Mouse (Mus musculus): Measurements from ENCODE around the gene Cox5a. TPM values are rescaled to one million over a fixed set of nuclear protein-coding genes. Genes with fewer than 3 reads are reported as not detected.

The Cox5a gene
- polyA plus RNA-seq, 1 experiment from 2014 or later = 833 TPM

DNA sequence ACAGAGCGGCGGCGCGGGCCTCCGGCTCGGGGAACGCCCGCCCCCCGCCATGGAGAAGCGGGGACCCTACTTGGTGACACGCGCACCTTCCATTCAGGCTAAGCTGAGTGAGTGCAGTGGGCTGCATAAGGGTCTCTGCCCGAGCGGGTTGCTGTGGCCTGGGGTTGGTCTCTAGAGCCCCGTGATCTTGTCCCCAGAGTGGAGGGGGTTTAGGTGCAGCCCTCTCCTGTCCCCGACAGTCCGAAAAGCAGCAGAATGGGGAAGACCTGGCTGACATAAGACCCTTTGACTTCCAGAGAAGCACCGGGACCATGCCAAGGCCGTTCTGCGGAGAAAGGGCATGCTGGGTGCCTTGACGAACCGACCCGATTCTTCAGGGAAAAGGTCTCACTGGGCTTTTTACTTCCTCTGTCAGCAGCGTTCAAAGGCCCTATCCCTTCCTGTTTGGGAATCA lies 16.7 kb downstream of the Cox5a start:
- H3K4me3 ChIP-seq (ENCODE audit: low read depth, low read length) = peak overlapping the region; percentile 95
- H3K27me3 ChIP-seq (ENCODE audit: control insufficient read depth, insufficient read depth, low read depth, low read length) = no peaks in the 10 kb centered on the region
- under 1% methylated on average over 21 of the region's 24 CpGs for WGBS
- peak overlapping the region; percentile 94 for H3K9ac ChIP-seq (ENCODE audit: low read depth, low read length)
- no peaks in the 10 kb centered on the region for H3K9me3 ChIP-seq (replicated peaks; ENCODE audit: control insufficient read depth, low read length, poor library complexity, severe bottlenecking)
- peak overlapping the region; percentile 81 for H3K4me2 ChIP-seq (ENCODE audit: low read length)
- H3K4me1 ChIP-seq (ENCODE audit: control insufficient read depth, insufficient read depth, low read length) = peaks cover 17% of the 10 kb centered on the region
- ATAC-seq = peak; percentile 74
- H3K36me3 ChIP-seq (ENCODE audit: control insufficient read depth, insufficient read depth, low read length) = peaks cover 15% of the 10 kb centered on the region; the same call in 1 of the 2 replicates
- H3K27ac ChIP-seq (ENCODE audit: low read length) = peak overlapping the region; percentile 93

DNA sequence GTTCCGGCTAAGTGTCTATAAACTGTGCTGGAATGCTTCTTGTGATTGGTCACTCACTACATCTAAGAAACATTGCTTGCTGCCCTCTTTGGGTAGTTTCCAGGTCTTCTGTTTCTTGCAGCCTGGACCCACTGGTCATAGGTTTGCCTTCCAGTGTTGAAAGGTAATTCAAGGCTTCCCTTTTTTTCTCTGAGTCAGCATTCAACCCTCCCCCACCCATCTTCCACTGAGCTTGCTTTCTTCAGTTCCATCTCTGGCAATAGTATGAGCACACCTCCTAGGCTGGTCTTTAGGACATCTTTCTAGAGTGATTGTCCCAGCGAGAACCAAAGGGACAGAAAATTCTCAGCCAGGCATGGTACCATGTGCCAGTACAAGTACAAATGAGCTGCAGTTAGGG lies 18.5 kb downstream of the Cox5a start:
- Histone ChIP-seq H3K36me3 (ENCODE audit: control insufficient read depth, insufficient read depth, low read length) (peaks cover 20% of the 10 kb centered on the region), H3K4me1 (ENCODE audit: control insufficient read depth, insufficient read depth, low read length) (peaks cover 17% of the 10 kb centered on the region), H3K27me3 (ENCODE audit: control insufficient read depth, insufficient read depth, low read depth, low read length) (no peaks in the 10 kb centered on the region), H3K4me2 (ENCODE audit: low read length) (no peak overlapping the region), H3K27ac (ENCODE audit: low read length) (no peak overlapping the region), H3K9ac (ENCODE audit: low read depth, low read length) (no peak overlapping the region), H3K9me3 (replicated peaks; ENCODE audit: control insufficient read depth, low read length, poor library complexity, severe bottlenecking) (no peaks in the 10 kb centered on the region), H3K4me3 (ENCODE audit: low read depth, low read length) (no peak overlapping the region)
- ATAC-seq = no peak
- 89% methylated on average over 2 of the region's 2 CpGs for WGBS

DNA sequence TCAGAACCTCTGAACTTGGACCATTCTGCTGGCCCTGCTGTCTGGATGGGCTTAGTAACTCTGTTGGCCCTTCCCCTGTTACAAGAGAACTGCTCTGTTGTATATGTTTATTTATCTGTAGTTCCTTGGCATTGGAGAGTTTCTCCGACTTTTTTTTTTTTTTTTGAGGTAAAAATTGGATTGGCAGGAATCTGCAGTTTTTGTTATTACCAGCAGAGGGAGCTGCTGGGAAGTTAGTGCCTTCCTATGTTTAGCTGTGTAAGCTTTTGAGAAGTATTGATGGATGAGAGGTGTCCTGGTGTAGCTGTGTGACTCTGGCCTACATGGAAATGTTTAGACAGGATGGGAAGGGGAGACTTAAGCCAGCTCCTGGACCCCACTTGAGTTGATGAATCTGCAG lies 20.2 kb downstream of the Cox5a start:
- WGBS = 5% methylated on average over 1 of the region's 1 CpGs
- no peaks in the 10 kb centered on the region for H3K9me3 ChIP-seq (replicated peaks; ENCODE audit: control insufficient read depth, low read length, poor library complexity, severe bottlenecking)
- no peaks in the 10 kb centered on the region for H3K27me3 ChIP-seq (ENCODE audit: control insufficient read depth, insufficient read depth, low read depth, low read length)
- H3K4me1 ChIP-seq (ENCODE audit: control insufficient read depth, insufficient read depth, low read length) = peaks cover 17% of the 10 kb centered on the region
- no peak overlapping the region for H3K4me2 ChIP-seq (ENCODE audit: low read length)
- peaks cover 25% of the 10 kb centered on the region for H3K36me3 ChIP-seq (ENCODE audit: control insufficient read depth, insufficient read depth, low read length)
- H3K9ac ChIP-seq (ENCODE audit: low read depth, low read length) = no peak overlapping the region
- no peak overlapping the region for H3K4me3 ChIP-seq (ENCODE audit: low read depth, low read length)
- H3K27ac ChIP-seq (ENCODE audit: low read length) = no peak overlapping the region
- ATAC-seq = no peak

DNA sequence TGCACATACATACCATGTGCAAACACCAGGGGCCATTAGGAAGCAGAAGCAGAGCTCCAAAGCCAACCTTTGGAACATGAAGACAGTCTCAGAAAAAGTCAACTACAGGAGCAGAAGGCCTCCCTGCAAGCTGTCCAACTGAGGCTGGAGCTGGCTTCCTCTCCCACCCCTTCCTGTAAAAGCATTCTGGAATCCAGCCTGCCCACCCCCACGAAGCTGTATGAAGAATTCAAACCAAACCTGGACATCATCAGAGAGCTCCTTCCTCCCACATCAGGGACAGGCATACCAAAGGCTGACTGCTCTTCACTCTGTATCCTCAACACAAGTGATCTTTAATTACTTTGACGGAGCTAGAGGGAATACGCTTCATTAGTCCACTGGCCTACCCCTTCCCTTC lies 22.9 kb downstream of the Cox5a start:
- ATAC-seq = no peak
- Histone ChIP-seq H3K4me1 (ENCODE audit: control insufficient read depth, insufficient read depth, low read length) (peaks cover 4% of the 10 kb centered on the region), H3K4me3 (ENCODE audit: low read depth, low read length) (no peak overlapping the region), H3K9me3 (replicated peaks; ENCODE audit: control insufficient read depth, low read length, poor library complexity, severe bottlenecking) (no peaks in the 10 kb centered on the region), H3K36me3 (ENCODE audit: control insufficient read depth, insufficient read depth, low read length) (peaks cover 25% of the 10 kb centered on the region), H3K27me3 (ENCODE audit: control insufficient read depth, insufficient read depth, low read depth, low read length) (no peaks in the 10 kb centered on the region), H3K27ac (ENCODE audit: low read length) (no peak overlapping the region), H3K9ac (ENCODE audit: low read depth, low read length) (no peak overlapping the region), H3K4me2 (ENCODE audit: low read length) (no peak overlapping the region)
- 86% methylated on average over 3 of the region's 3 CpGs for whole genome bisulfite sequencing

- 80% methylated on average over 5 of the region's 5 CpGs for WGBS
- no peak for ATAC-seq
- peaks cover 7% of the 10 kb centered on the region for H3K4me1 ChIP-seq (ENCODE audit: control insufficient read depth, insufficient read depth, low read length)
- no peak overlapping the region for H3K4me2 ChIP-seq (ENCODE audit: low read length)
- H3K36me3 ChIP-seq (ENCODE audit: control insufficient read depth, insufficient read depth, low read length) = peaks cover 16% of the 10 kb centered on the region
- H3K9me3 ChIP-seq (replicated peaks; ENCODE audit: control insufficient read depth, low read length, poor library complexity, severe bottlenecking) = no peaks in the 10 kb centered on the region
- no peak overlapping the region for H3K27ac ChIP-seq (ENCODE audit: low read length)
- H3K27me3 ChIP-seq (ENCODE audit: control insufficient read depth, insufficient read depth, low read depth, low read length) = no peaks in the 10 kb centered on the region
- H3K9ac ChIP-seq (ENCODE audit: low read depth, low read length) = no peak overlapping the region
- no peak overlapping the region for H3K4me3 ChIP-seq (ENCODE audit: low read depth, low read length)
These were observed 26.2 kb downstream of the Cox5a start for GRCm38 (mm10) chr9:57547287-57547686.

GRCm38 (mm10) chr9:57547869-57548268 lies 26.8 kb downstream of the Cox5a start:
- WGBS = 94% methylated on average over 11 of the region's 11 CpGs
- H3K36me3 ChIP-seq (ENCODE audit: control insufficient read depth, insufficient read depth, low read length) = peaks cover 11% of the 10 kb centered on the region

GRCm38 (mm10) chr9:57549186-57549585 lies 28.1 kb downstream of the Cox5a start:
- Histone ChIP-seq H3K9ac (ENCODE audit: low read depth, low read length) (no peak overlapping the region), H3K4me3 (ENCODE audit: low read depth, low read length) (no peak overlapping the region), H3K27ac (ENCODE audit: low read length) (no peak overlapping the region), H3K9me3 (replicated peaks; ENCODE audit: control insufficient read depth, low read length, poor library complexity, severe bottlenecking) (no peaks in the 10 kb centered on the region), H3K27me3 (ENCODE audit: control insufficient read depth, insufficient read depth, low read depth, low read length) (no peaks in the 10 kb centered on the region), H3K36me3 (ENCODE audit: control insufficient read depth, insufficient read depth, low read length) (peaks cover 7% of the 10 kb centered on the region), H3K4me1 (ENCODE audit: control insufficient read depth, insufficient read depth, low read length) (peaks cover 7% of the 10 kb centered on the region), H3K4me2 (ENCODE audit: low read length) (no peak overlapping the region)
- ATAC-seq = no peak
- 92% methylated on average over 4 of the region's 4 CpGs for WGBS

More at GRCm38 (mm10) chr9:57547869-57548268, 26.8 kb downstream of the Cox5a start:
- Histone ChIP-seq H3K4me3 (ENCODE audit: low read depth, low read length) (no peak overlapping the region), H3K27ac (ENCODE audit: low read length) (no peak overlapping the region), H3K9me3 (replicated peaks; ENCODE audit: control insufficient read depth, low read length, poor library complexity, severe bottlenecking) (no peaks in the 10 kb centered on the region), H3K4me1 (ENCODE audit: control insufficient read depth, insufficient read depth, low read length) (peaks cover 7% of the 10 kb centered on the region), H3K27me3 (ENCODE audit: control insufficient read depth, insufficient read depth, low read depth, low read length) (no peaks in the 10 kb centered on the region), H3K9ac (ENCODE audit: low read depth, low read length) (no peak overlapping the region), H3K4me2 (ENCODE audit: low read length) (no peak overlapping the region)
- no peak for ATAC-seq

DNA sequence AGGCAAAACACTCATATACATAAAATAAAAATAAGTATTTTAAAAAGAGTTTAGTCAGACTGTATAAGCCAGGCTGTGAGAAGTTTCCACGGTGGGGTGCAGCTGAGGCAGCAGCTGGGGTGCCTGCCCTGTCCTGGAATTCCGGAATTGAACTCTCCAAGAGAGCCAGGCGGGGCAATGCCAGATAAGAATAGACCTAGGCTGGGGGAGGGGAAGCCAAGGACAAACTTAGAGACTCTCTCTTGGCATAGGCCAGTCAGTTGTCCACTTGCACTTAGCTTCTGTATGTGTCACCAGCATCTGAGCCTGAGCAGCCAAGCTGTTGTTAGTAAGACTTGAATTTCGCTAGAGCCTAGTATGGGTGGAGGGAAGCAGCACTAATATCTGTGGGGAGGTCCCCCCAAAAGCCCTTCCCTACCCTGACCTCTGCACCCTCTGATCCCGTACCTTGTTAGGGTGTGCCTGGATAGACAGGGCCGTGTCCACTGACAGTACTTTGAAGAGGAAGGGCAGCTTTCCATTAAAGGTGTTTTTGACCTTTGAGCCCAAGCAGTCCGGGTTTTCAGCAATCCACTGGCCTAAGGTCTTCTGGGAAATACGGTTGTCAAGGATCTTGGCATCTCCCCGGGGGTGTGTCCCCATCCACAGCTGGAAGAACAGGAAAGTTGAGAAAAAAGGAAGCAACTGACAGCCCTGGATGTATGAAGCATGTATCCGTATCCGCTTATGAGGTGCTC lies 29.2 kb downstream of the Cox5a start:
- Histone ChIP-seq H3K36me3 (ENCODE audit: control insufficient read depth, insufficient read depth, low read length) (peaks cover 2% of the 10 kb centered on the region; the same call in 1 of the 2 replicates), H3K9me3 (replicated peaks; ENCODE audit: control insufficient read depth, low read length, poor library complexity, severe bottlenecking) (no peaks in the 10 kb centered on the region), H3K4me1 (ENCODE audit: control insufficient read depth, insufficient read depth, low read length) (peaks cover 7% of the 10 kb centered on the region), H3K27ac (ENCODE audit: low read length) (no peak overlapping the region), H3K4me2 (ENCODE audit: low read length) (no peak overlapping the region), H3K27me3 (ENCODE audit: control insufficient read depth, insufficient read depth, low read depth, low read length) (no peaks in the 10 kb centered on the region), H3K4me3 (ENCODE audit: low read depth, low read length) (no peak overlapping the region), H3K9ac (ENCODE audit: low read depth, low read length) (no peak overlapping the region)
- no peak for ATAC-seq
- 93% methylated on average over 11 of the region's 11 CpGs for WGBS

- peak within 1 kb of the TSS; percentile 58 for H3K4me3 ChIP-seq (ENCODE audit: low read depth, low read length)
- H3K36me3 ChIP-seq (ENCODE audit: control insufficient read depth, insufficient read depth, low read length) = 0 out of 2 replicates have a peak, but pooled peaks cover 2% of the 10 kb centered on the region
- H3K4me1 ChIP-seq (ENCODE audit: control insufficient read depth, insufficient read depth, low read length) = peaks cover 7% of the 10 kb centered on the region
- H3K4me2 ChIP-seq (ENCODE audit: low read length) = peak within 1 kb of the TSS; percentile 93
- H3K9ac ChIP-seq (ENCODE audit: low read depth, low read length) = peak within 1 kb of the TSS; percentile 80
- peak; percentile 80 for ATAC-seq
- peak within 1 kb of the TSS; percentile 45; the same call in 1 of the 2 replicates for H3K27ac ChIP-seq (ENCODE audit: low read length)
- WGBS = under 1% methylated on average over 28 of the region's 28 CpGs
- H3K27me3 ChIP-seq (ENCODE audit: control insufficient read depth, insufficient read depth, low read depth, low read length) = no peaks in the 10 kb centered on the region
- H3K9me3 ChIP-seq (replicated peaks; ENCODE audit: control insufficient read depth, low read length, poor library complexity, severe bottlenecking) = no peaks in the 10 kb centered on the region
These were observed 31.2 kb downstream of the Cox5a start, which contains the start of gene Mpi for GRCm38 (mm10) chr9:57552139-57552887. TSS of gene Mpi (minus strand) at chr9:57552763.

All from midbrain, embryonic 16.5 days (tissue).